In genomic region chr7:48855461-48855860, GRCm38 (mm10) we compare ENCODE assay signal across 23 mouse cellular contexts. TPM values are rescaled to one million over a fixed set of nuclear protein-coding genes. Genes with fewer than 3 reads are reported as not detected.
DNase-seq lines count a peak whose midpoint lies in the region; ATAC-seq and TF ChIP-seq lines count a peak whose summit lies in the region.
"Had no signal": no experiment of that assay in that cellular context is flagged by ENCODE, and none has a peak within 500 bp of the region (broad histone marks: within the 10 kb centered on the region; RNA-seq: fewer than 3 reads in every experiment).

No protein-coding gene starts in this region.

- no peaks in the 10 kb centered on the region for H3K9me3 ChIP-seq in heart, embryonic 10.5 days
- no peaks in the 10 kb centered on the region for H3K9me3 ChIP-seq in heart, embryonic 15.5 days (replicated peaks)
- H3K9me3 ChIP-seq: embryonic facial prominence, embryonic 13.5 days; embryonic facial prominence, embryonic 15.5 days; forebrain, embryonic 10.5 days; forebrain, embryonic 12.5 days had no signal

- no peak for DNase-seq in heart, embryonic 10.5 days (ENCODE audit: low spot score)
- no peak for DNase-seq in heart, adult 9 months (ENCODE audit: low spot score in 2 of 2)
- no peak for DNase-seq in heart, adult 8-10 months (ENCODE audit: low spot score)
- peak; percentile 69 for DNase-seq in liver, adult 2 months (ENCODE audit: extremely low read depth, low read depth, low spot score)
- no peak for DNase-seq in liver
- DNase-seq: adrenal gland, adult 2 months; adrenal gland, postnatal 10 days; adrenal gland, postnatal 25 days; cerebellum, adult 11 months; cerebellum, adult 18-20 months; cerebellum, adult 8-10 months; cerebellum, adult 9-11 months; cerebellum, postnatal 14 days; cerebellum, postnatal 36 days; embryo, embryonic 11 days had no signal

- no peak overlapping the region for H3K9ac ChIP-seq in heart, embryonic 15.5 days
- H3K9ac ChIP-seq in liver, adult 2 months (ENCODE audit: low read depth, low read length): no peak overlapping the region
- H3K9ac ChIP-seq: embryonic facial prominence, embryonic 13.5 days; embryonic facial prominence, embryonic 15.5 days; forebrain, embryonic 12.5 days had no signal

- peaks cover 14% of the 10 kb centered on the region; the same call in 1 of the 2 replicates for H3K4me1 ChIP-seq in heart, embryonic 10.5 days
- H3K4me1 ChIP-seq in heart, embryonic 15.5 days (replicated peaks): peaks cover 19% of the 10 kb centered on the region
- H3K4me1 ChIP-seq in liver, adult 2 months (ENCODE audit: control insufficient read depth, insufficient read depth, low read length): peaks cover 21% of the 10 kb centered on the region; the same call in 1 of the 2 replicates
- H3K4me1 ChIP-seq: embryonic facial prominence, embryonic 13.5 days; embryonic facial prominence, embryonic 15.5 days had no signal

- WGBS in heart, embryonic 10.5 days: 89% methylated on average over 3 of the region's 3 CpGs
- WGBS in heart, embryonic 15.5 days: 94% methylated on average over 3 of the region's 3 CpGs
- WGBS in liver, adult 2 months: 32% methylated on average over 3 of the region's 3 CpGs

- TF ChIP-seq POLR2A in liver, adult 2 months (IDR thresholded peaks at IDR 0.05; ENCODE audit: extremely low read depth, insufficient read depth, low read length): no peak

- H3K27me3 ChIP-seq in heart, embryonic 10.5 days (ENCODE audit: insufficient read depth, poor library complexity, severe bottlenecking): no peaks in the 10 kb centered on the region
- H3K27me3 ChIP-seq in heart, embryonic 15.5 days: no peaks in the 10 kb centered on the region
- H3K27me3 ChIP-seq in liver, adult 2 months (ENCODE audit: control insufficient read depth, insufficient read depth, low read length): no peaks in the 10 kb centered on the region
- H3K27me3 ChIP-seq: embryonic facial prominence, embryonic 13.5 days; embryonic facial prominence, embryonic 15.5 days; forebrain, embryonic 12.5 days had no signal

- no peaks in the 10 kb centered on the region for H3K79me2 ChIP-seq in liver, adult 2 months (ENCODE audit: control insufficient read depth, insufficient read depth, low read length)

- H3K36me3 ChIP-seq in heart, embryonic 10.5 days: no peaks in the 10 kb centered on the region
- no peaks in the 10 kb centered on the region for H3K36me3 ChIP-seq in heart, embryonic 15.5 days
- H3K36me3 ChIP-seq in liver, adult 2 months (ENCODE audit: control insufficient read depth, insufficient read depth, low read length): no peaks in the 10 kb centered on the region
- H3K36me3 ChIP-seq: embryonic facial prominence, embryonic 13.5 days; embryonic facial prominence, embryonic 15.5 days; forebrain, embryonic 10.5 days; forebrain, embryonic 12.5 days had no signal

- H3K4me3 ChIP-seq in heart, embryonic 10.5 days: no peak overlapping the region
- H3K4me3 ChIP-seq in heart, embryonic 15.5 days: no peak overlapping the region
- H3K4me3 ChIP-seq in liver, adult 2 months (ENCODE audit: insufficient read depth, low read depth, low read length): no peak overlapping the region
- H3K4me3 ChIP-seq: embryonic facial prominence, embryonic 13.5 days; embryonic facial prominence, embryonic 15.5 days; erythroblast, embryonic 14.5 days; forebrain, embryonic 10.5 days; forebrain, embryonic 12.5 days had no signal

- H3K4me2 ChIP-seq in heart, embryonic 15.5 days: no peak overlapping the region
- H3K4me2 ChIP-seq: embryonic facial prominence, embryonic 13.5 days; embryonic facial prominence, embryonic 15.5 days; forebrain, embryonic 12.5 days had no signal

- ATAC-seq in heart, embryonic 15.5 days (replicated peaks; ENCODE audit: insufficient number of reproducible peaks, insufficient read depth, low FRiP score, low read depth): no peak
- ATAC-seq: forebrain, embryonic 14.5 days had no signal

- TF ChIP-seq CTCF in liver, adult 2 months (IDR thresholded peaks at IDR 0.05; ENCODE audit: low read depth, low read length): no peak

- 0 out of 2 replicates have a peak overlapping the region, but pooled peaks have one; percentile 36 for H3K27ac ChIP-seq in heart, embryonic 10.5 days
- H3K27ac ChIP-seq in heart, embryonic 15.5 days: peak overlapping the region; percentile 16; the same call in 1 of the 2 replicates
- H3K27ac ChIP-seq in liver, adult 2 months (replicated peaks; ENCODE audit: insufficient read depth, low read depth, low read length): peak overlapping the region; percentile 92
- H3K27ac ChIP-seq: embryonic facial prominence, embryonic 13.5 days; embryonic facial prominence, embryonic 15.5 days; forebrain, embryonic 10.5 days; forebrain, embryonic 12.5 days had no signal

RNA-seq across cellular contexts. Expression of gene Csrp3, which starts 7.6 kb away (rescaled TPM):
- 905 and 1,263 TPM in 2 replicates for polyA plus RNA-seq in heart, embryonic 10.5 days (2016; fragmentation: Nextera tagmentation; extraction: Ambion mirVana)
- polyA plus RNA-seq in heart, embryonic 15.5 days (2015; fragmentation: Nextera tagmentation; extraction: Ambion mirVana): 1,541 and 1,964 TPM in 2 replicates
- 1,000 to 10,000 TPM; 2,121 to 2,549 (median 2,255) TPM for total RNA-seq in heart, adult 8-10 months (2022)
- total RNA-seq in liver, adult 2 months (2014; rRNA removed): 16.8 and 44.6 TPM in 2 replicates
- polyA plus RNA-seq in liver, adult 2 months (2012; rRNA removed): 10.9 and 11.4 TPM in 2 replicates
- total RNA-seq: adrenal gland, adult 2 months; adrenal gland, postnatal 25 days had no signal
- polyA plus RNA-seq: adrenal gland, adult 2 months; brain, embryonic 14.5 days; erythroblast, embryonic 14.5 days; forebrain, embryonic 10.5 days; forebrain, embryonic 14.5 days had no signal

RNA-seq across cellular contexts. Expression of gene E2f8, which starts 25.9 kb away (rescaled TPM):
- 21.9 and 25.4 TPM in 2 replicates for polyA plus RNA-seq in heart, embryonic 10.5 days (2016; fragmentation: Nextera tagmentation; extraction: Ambion mirVana)
- polyA plus RNA-seq in heart, embryonic 15.5 days (2015; fragmentation: Nextera tagmentation; extraction: Ambion mirVana): 15.6 and 18.9 TPM in 2 replicates
- 1 to 10 TPM in 3 of 4 experiments, under 1 TPM in 1; 0.87 to 2.1 (median 1.2) TPM for total RNA-seq in heart, adult 8-10 months (2022)
- total RNA-seq in liver, adult 2 months (2014; rRNA removed): 0.83 and 1.1 TPM in 2 replicates
- polyA plus RNA-seq in liver, adult 2 months (2012; rRNA removed): 1.3 and 2.6 TPM in 2 replicates

RNA-seq across cellular contexts. Expression of gene Nav2, which starts 53.1 kb away (rescaled TPM):
- polyA plus RNA-seq in heart, embryonic 10.5 days (2016; fragmentation: Nextera tagmentation; extraction: Ambion mirVana): 23.3 and 27.7 TPM in 2 replicates
- 30.7 and 40.0 TPM in 2 replicates for polyA plus RNA-seq in heart, embryonic 15.5 days (2015; fragmentation: Nextera tagmentation; extraction: Ambion mirVana)
- total RNA-seq in heart, adult 8-10 months (2022): 10 to 100 TPM; 31.3 to 55.8 (median 41.0) TPM
- total RNA-seq in liver, adult 2 months (2014; rRNA removed): 11.1 and 25.3 TPM in 2 replicates
- 17.6 and 18.4 TPM in 2 replicates for polyA plus RNA-seq in liver, adult 2 months (2012; rRNA removed)

Comparison
In these comparisons a context has a peak if more than half of its experiments do, and no peak if none do; other contexts are left out.
1. H3K27ac ChIP-seq: peak in every context shown above with its lines; median percentile 92 in liver, adult 2 months; 36 in heart, embryonic 10.5 days; 16 in heart, embryonic 15.5 days.
2. RNA of gene Csrp3, which starts 7.6 kb away (polyA plus RNA-seq): 1,541 to 1,964 TPM in heart, embryonic 15.5 days and 905 to 1,263 TPM in heart, embryonic 10.5 days; 10.9 to 11.4 TPM in liver, adult 2 months; every median in the first group is over 10 times any median in the second.